Mouse (Mus musculus) neutrophil, adult 5-6 weeks (primary cell): ENCODE measurements around the gene Ptprr. TPM values are rescaled to one million over a fixed set of nuclear protein-coding genes. Genes with fewer than 3 reads are reported as not detected.

Experiments used
- ATAC-seq: fragments of 151-379, 151-347 bp; 2 replicates; pipeline ENCODE4 v1.8.0; 2017; ENCODE audit warnings: mild to moderate bottlenecking, moderate TSS enrichment; ENCODE audit not compliant: insufficient number of reproducible peaks, poor library complexity, low FRiP score, severe bottlenecking; ENCODE audit errors: extremely low read depth
- total RNA-seq: library from RNA; stranded (forward); fragments of 200-1000 nt; gene quantifications from 2 replicates; pipeline ENCODE4 v1.2.3, GENCODE M21; 2017

Gene Ptprr
- not detected in 2 replicates for total RNA-seq

GRCm38 (mm10) chr10:116017845-116018479 is at the start of gene Ptprr:
TSS of gene Ptprr (plus strand) at chr10:116018213.
- no peak for ATAC-seq

- ATAC-seq = no peak
These were observed 41.7 kb upstream of the Ptprr start for GRCm38 (mm10) chr10:115976345-115976744.

GRCm38 (mm10) chr10:115978992-115979391 is 39.0 kb upstream of the Ptprr start:
- ATAC-seq = no peak

GRCm38 (mm10) chr10:115980018-115980417 is 38.0 kb upstream of the Ptprr start:
- no peak for ATAC-seq

- no peak for ATAC-seq
These were observed 33.7 kb upstream of the Ptprr start for GRCm38 (mm10) chr10:115984308-115984707.

GRCm38 (mm10) chr10:116001838-116002237 is 16.2 kb upstream of the Ptprr start:
- no peak for ATAC-seq

- no peak for ATAC-seq
These were observed 11.3 kb upstream of the Ptprr start for GRCm38 (mm10) chr10:116006675-116007074.

GRCm38 (mm10) chr10:116018480-116018891 is 473 bp downstream of the Ptprr start:
- ATAC-seq = no peak

GRCm38 (mm10) chr10:116019086-116019860 is 1.3 kb downstream of the Ptprr start:
- no peak for ATAC-seq

- ATAC-seq = no peak
These were observed 3.1 kb downstream of the Ptprr start for GRCm38 (mm10) chr10:116021081-116021480.

- ATAC-seq = no peak
These were observed 20.1 kb downstream of the Ptprr start for GRCm38 (mm10) chr10:116038150-116038549.

- no peak for ATAC-seq
These were observed 57.9 kb downstream of the Ptprr start for GRCm38 (mm10) chr10:116075954-116076353.

GRCm38 (mm10) chr10:116078636-116079035 is 60.6 kb downstream of the Ptprr start:
- no peak for ATAC-seq

GRCm38 (mm10) chr10:116079396-116079795 is 61.4 kb downstream of the Ptprr start:
- ATAC-seq = no peak

- no peak for ATAC-seq
These were observed 62.8 kb downstream of the Ptprr start for GRCm38 (mm10) chr10:116080841-116081240.

- ATAC-seq = no peak
These were observed 66.0 kb downstream of the Ptprr start for GRCm38 (mm10) chr10:116083965-116084364.

- no peak for ATAC-seq
These were observed 78.5 kb downstream of the Ptprr start for GRCm38 (mm10) chr10:116096466-116096865.

- ATAC-seq = no peak
These were observed 80.5 kb downstream of the Ptprr start for GRCm38 (mm10) chr10:116098470-116098869.

GRCm38 (mm10) chr10:116108176-116108575 is 90.2 kb downstream of the Ptprr start:
- ATAC-seq = no peak

GRCm38 (mm10) chr10:116108730-116109129 is 90.7 kb downstream of the Ptprr start:
- ATAC-seq = no peak
